Mouse (Mus musculus) embryonic facial prominence, embryonic 12.5 days (tissue): ENCODE data around the gene Btbd35f5. TPM values are rescaled to one million over a fixed set of nuclear protein-coding genes. Genes with fewer than 3 reads are reported as not detected.
"Not testable (repeated sequence)": the region's sequence is repeated elsewhere in the genome, so short reads cannot be mapped to it uniquely, and the experiment has no call there.

Experiments
- ATAC-seq: fragments of 200-750 bp; cut with Nextera tagmentation; 2 replicates; pipeline ENCODE4 v1.8.0; 2017; ENCODE audit not compliant: insufficient number of reproducible peaks, insufficient read depth, low FRiP score, low TSS enrichment
- H3K27ac ChIP-seq: fragments of 300-500 bp; sonication (generic); 2 replicates; pipeline ENCODE4 v1.5.1; 2016; ENCODE audit warnings: mild to moderate bottlenecking
- H3K27me3 ChIP-seq: fragments of 300-500 bp; sonication (generic); 2 replicates; pipeline ENCODE4 v1.6.1; 2016; ENCODE audit warnings: mild to moderate bottlenecking, moderate library complexity
- H3K36me3 ChIP-seq: fragments of 300-500 bp; sonication (generic); 2 replicates; pipeline ENCODE4 v1.6.1; 2016; ENCODE audit warnings: mild to moderate bottlenecking
- H3K4me1 ChIP-seq: fragments of 300-500 bp; sonication (generic); 2 replicates; pipeline ENCODE4 v1.6.1; 2016
- H3K4me2 ChIP-seq: fragments of 300-500 bp; sonication (generic); replicated peaks from 2 replicates; pipeline ENCODE4 v1.6.1; 2016; ENCODE audit warnings: mild to moderate bottlenecking, moderate library complexity
- H3K4me3 ChIP-seq: fragments of 300-500 bp; sonication (generic); 2 replicates; pipeline ENCODE4 v1.5.1; 2016; ENCODE audit warnings: mild to moderate bottlenecking
- H3K9ac ChIP-seq: fragments of 300-500 bp; sonication (generic); 2 replicates; pipeline ENCODE4 v1.6.1; 2016; ENCODE audit warnings: mild to moderate bottlenecking, moderate library complexity
- H3K9me3 ChIP-seq: fragments of 300-500 bp; sonication (generic); 2 replicates; pipeline ENCODE4 v1.6.1; 2016; ENCODE audit warnings: mild to moderate bottlenecking, moderate library complexity
- WGBS: fragments of 180-500 bp; shearing (Covaris S2); methylation state at CpG from one replicate; pipeline ENCODE4 v1.1.7; 2016; 5-methylcytosine and 5-hydroxymethylcytosine counted together
- polyA plus RNA-seq: library from polyadenylated mRNA; unstranded; fragments of >200 nt; fragmentation: Nextera tagmentation; extraction: Ambion mirVana; gene quantifications from 2 replicates; pipeline ENCODE4 v1.2.1, GENCODE M21; 2016

Gene Btbd35f5
- not detected in 2 replicates for polyA plus RNA-seq

DNA sequence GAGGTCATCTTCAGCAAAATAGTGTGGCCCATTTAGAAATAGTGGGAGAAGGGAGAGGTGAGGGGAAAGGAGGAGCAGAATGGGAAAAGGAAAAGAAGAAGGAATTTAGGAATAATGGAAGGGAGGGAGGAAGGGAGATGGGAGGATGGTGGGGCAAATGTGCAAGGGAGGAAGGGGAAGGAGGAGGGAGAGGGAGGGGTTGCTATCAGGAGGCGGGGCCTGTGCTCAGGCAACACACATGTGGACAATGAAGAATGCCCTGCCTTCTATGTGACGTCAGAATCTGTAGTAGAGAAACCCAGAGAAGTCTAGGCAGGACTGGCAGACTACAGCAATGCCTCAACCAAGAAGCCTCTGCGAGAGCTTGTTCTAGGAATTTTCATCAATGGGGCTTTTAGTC, at the start of gene Btbd35f5:
Btbd35f5 (plus strand) TSS at position 301 of the 400 bp plus-strand sequence.
- not testable (repeated sequence) for H3K27ac ChIP-seq, H3K9me3 ChIP-seq
- no CpG with 5 or more reads among the region's 3 CpGs for WGBS

DNA sequence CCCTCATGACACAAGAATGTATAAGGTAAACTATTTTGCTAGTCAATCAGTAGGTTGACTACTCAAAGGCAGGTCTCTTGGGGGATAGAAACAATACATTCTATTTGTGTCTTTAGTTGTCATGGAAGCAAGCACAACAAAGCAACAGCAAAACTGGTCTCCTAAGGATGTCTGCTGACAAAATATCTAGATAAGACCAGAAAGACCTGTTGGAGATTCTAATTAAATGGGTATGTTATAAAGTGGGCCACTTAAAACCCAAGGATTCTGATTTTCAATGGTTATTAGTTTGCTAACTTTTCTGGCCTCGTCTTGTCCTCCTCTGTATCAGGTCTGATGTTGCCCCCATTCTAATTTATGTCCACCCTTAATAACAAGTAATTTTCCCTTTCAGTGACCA, 32.2 kb upstream of the Btbd35f5 start, which contains the start of gene Gm21789:
Gm21789 (plus strand) TSS at position 301 of the 400 bp plus-strand sequence.
- not testable (repeated sequence) for H3K27me3 ChIP-seq, H3K36me3 ChIP-seq, H3K4me2 ChIP-seq, H3K27ac ChIP-seq, H3K4me3 ChIP-seq, ATAC-seq, H3K9me3 ChIP-seq, H3K4me1 ChIP-seq, H3K9ac ChIP-seq
- WGBS: no CpG with 5 or more reads among the region's 1 CpGs

More for the DNA sequence above, at the start of gene Btbd35f5:
- not testable (repeated sequence) for H3K4me2 ChIP-seq, H3K27me3 ChIP-seq, H3K9ac ChIP-seq, H3K4me1 ChIP-seq, ATAC-seq, H3K4me3 ChIP-seq, H3K36me3 ChIP-seq

Other genes with a start within 250 kb of the Btbd35f5 start
- not detected in 2 replicates for gene Btbd35f21, start 247.8 kb upstream of the Btbd35f5 start, polyA plus RNA-seq
- not detected in 2 replicates for gene Btbd35f30, start 79.3 kb upstream of the Btbd35f5 start, polyA plus RNA-seq
- gene Gm21789, start 32.1 kb upstream of the Btbd35f5 start, polyA plus RNA-seq: not detected in 2 replicates